Mouse (Mus musculus) heart, embryonic 14.5 days (tissue): ENCODE measurements around the gene Atr. TPM values are rescaled to one million over a fixed set of nuclear protein-coding genes. Genes with fewer than 3 reads are reported as not detected.

ENCODE experiments used
- ATAC-seq: fragments of 200-750 bp; cut with Nextera tagmentation; 2 replicates; pipeline ENCODE4 v1.8.0; 2017; ENCODE audit warnings: low read depth, moderate TSS enrichment; ENCODE audit not compliant: insufficient number of reproducible peaks, insufficient read depth, low FRiP score
- H3K27ac ChIP-seq, 2 experiments: fragments of 200-500 bp in 1 of 2; fragments of 300-500 bp in 1 of 2; sonication (generic) in 1 of 2; replicated peaks in 1 of 2; 2 replicates each; pipeline ENCODE4 v1.5.1; 2012 to 2014; ENCODE audit warnings: low read depth in 2 of 2, low read length in 2 of 2, control low read depth in 1 of 2, mild to moderate bottlenecking in 1 of 2, mixed read lengths in 1 of 2; ENCODE audit not compliant: control insufficient read depth in 1 of 2, insufficient read depth in 1 of 2
- H3K27me3 ChIP-seq: fragments of 300-500 bp; sonication (generic); 2 replicates; pipeline ENCODE4 v1.6.1; 2014; ENCODE audit warnings: mild to moderate bottlenecking, low read length, control low read depth; ENCODE audit not compliant: control insufficient read depth, insufficient read depth
- H3K36me3 ChIP-seq: fragments of 300-500 bp; sonication (generic); 2 replicates; pipeline ENCODE4 v1.6.1; 2014; ENCODE audit warnings: mild to moderate bottlenecking, control low read depth, low read length, mixed read lengths; ENCODE audit not compliant: control insufficient read depth, insufficient read depth
- H3K4me1 ChIP-seq, 2 experiments: fragments of 200-500 bp in 1 of 2; fragments of 300-500 bp in 1 of 2; sonication (generic) in 1 of 2; 2 replicates each; pipeline ENCODE4 v1.6.1; 2012 to 2014; ENCODE audit warnings: low read length in 2 of 2, control low read depth in 1 of 2, mixed read lengths in 1 of 2; ENCODE audit not compliant: control insufficient read depth in 2 of 2, insufficient read depth in 2 of 2
- H3K4me2 ChIP-seq: fragments of 300-500 bp; sonication (generic); 2 replicates; pipeline ENCODE4 v1.6.1; 2014; ENCODE audit warnings: mild to moderate bottlenecking, low read length
- H3K4me3 ChIP-seq, 2 experiments: fragments of 200-500 bp in 1 of 2; fragments of 300-500 bp in 1 of 2; sonication (generic) in 1 of 2; 2 replicates each; pipeline ENCODE4 v1.5.1; 2012 to 2014; ENCODE audit warnings: low read length in 2 of 2, mild to moderate bottlenecking in 2 of 2, control low read depth in 1 of 2, low read depth in 1 of 2, moderate library complexity in 1 of 2; ENCODE audit not compliant: control insufficient read depth in 1 of 2, insufficient read depth in 1 of 2
- H3K9ac ChIP-seq: fragments of 300-500 bp; sonication (generic); 2 replicates; pipeline ENCODE4 v1.6.1; 2014; ENCODE audit warnings: mild to moderate bottlenecking, low read length
- H3K9me3 ChIP-seq: fragments of 300-500 bp; sonication (generic); 2 replicates; pipeline ENCODE4 v1.6.1; 2016; ENCODE audit warnings: low read length, control low read depth; ENCODE audit not compliant: control insufficient read depth
- WGBS: fragments of 180-500 bp; shearing (Covaris S2); extraction: QIAGEN DNeasy Blood & Tissue Kit; methylation state at CpG from one replicate; pipeline ENCODE4 v1.1.7; 2014; 5-methylcytosine and 5-hydroxymethylcytosine counted together
- polyA plus RNA-seq: library from polyadenylated mRNA; unstranded; fragments of >200 nt; fragmentation: Nextera tagmentation; extraction: Ambion mirVana; gene quantifications from 2 replicates; pipeline ENCODE4 v1.2.1, GENCODE M21; 2014

The Atr gene
- polyA plus RNA-seq, 1 experiment from 2014 or later, result 12.2 TPM

DNA sequence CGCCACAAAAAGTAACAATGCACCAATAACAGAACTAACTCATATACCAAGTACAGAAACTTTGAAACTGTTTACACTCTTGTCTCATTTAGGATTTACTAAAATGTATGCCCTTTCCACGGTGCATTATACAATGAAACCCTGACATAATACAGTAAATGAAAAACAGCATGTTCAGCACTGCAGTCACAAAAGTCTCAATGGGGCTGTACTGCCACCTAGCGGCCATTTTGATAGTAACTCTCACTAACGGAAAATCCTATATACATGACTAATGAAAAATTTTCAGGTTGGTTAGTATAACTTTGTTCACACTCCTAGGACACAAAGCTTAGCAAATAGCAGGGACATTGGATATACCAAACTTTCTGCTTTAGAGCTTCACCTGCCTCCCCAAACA is 4.5 kb upstream of the Atr start:
- H3K4me3 ChIP-seq, result no peak overlapping the region
- no peaks in the 10 kb centered on the region for H3K9me3 ChIP-seq
- no peak overlapping the region for H3K27ac ChIP-seq
- H3K4me1 ChIP-seq, result peaks cover 0 to 2% of the 10 kb centered on the region in 2 experiments; a peak in 1 of 4 replicates
- WGBS, result 29% methylated on average over 4 of the region's 4 CpGs
- no peak for ATAC-seq
- H3K4me2 ChIP-seq, result no peak overlapping the region
- H3K9ac ChIP-seq, result no peak overlapping the region
- no peaks in the 10 kb centered on the region for H3K36me3 ChIP-seq
- no peaks in the 10 kb centered on the region for H3K27me3 ChIP-seq

DNA sequence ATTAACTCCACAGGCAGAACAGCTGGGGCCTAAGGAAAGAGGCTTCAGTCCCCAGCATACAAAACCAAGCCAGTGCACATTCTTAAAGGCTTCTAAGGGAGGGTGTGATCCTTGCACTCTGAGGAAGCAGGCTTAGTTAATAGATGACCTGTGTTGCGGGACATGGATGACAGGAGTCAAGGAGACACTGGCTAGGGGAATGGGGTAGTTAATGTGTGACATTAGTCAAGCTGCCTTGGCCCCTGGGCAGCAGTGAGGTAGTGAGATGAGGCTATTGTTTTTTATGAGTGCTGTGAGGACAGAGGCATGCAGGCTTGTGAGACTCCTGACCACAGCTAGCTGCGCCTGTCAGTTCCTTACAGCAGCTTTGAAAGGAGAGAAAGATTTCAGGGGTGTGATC is 2.5 kb upstream of the Atr start:
- Histone ChIP-seq H3K27ac (no peak overlapping the region), H3K9ac (no peak overlapping the region), H3K9me3 (no peaks in the 10 kb centered on the region), H3K4me3 (no peak overlapping the region), H3K4me1 (peaks cover 0 to 2% of the 10 kb centered on the region in 2 experiments; a peak in 1 of 4 replicates), H3K27me3 (no peaks in the 10 kb centered on the region), H3K4me2 (no peak overlapping the region), H3K36me3 (no peaks in the 10 kb centered on the region)
- no peak for ATAC-seq
- WGBS, result 73% methylated on average over 2 of the region's 2 CpGs

GRCm38 (mm10) chr9:95856004-95856403 is 1.4 kb upstream of the Atr start:
- Histone ChIP-seq H3K4me1 (peaks cover 0 to 2% of the 10 kb centered on the region in 2 experiments; a peak in 1 of 4 replicates), H3K27ac (no peak overlapping the region), H3K4me2 (no peak overlapping the region), H3K4me3 (no peak overlapping the region), H3K9me3 (no peaks in the 10 kb centered on the region), H3K9ac (no peak overlapping the region), H3K36me3 (no peaks in the 10 kb centered on the region), H3K27me3 (no peaks in the 10 kb centered on the region)
- WGBS, result 85% methylated on average over 4 of the region's 4 CpGs
- no peak for ATAC-seq

DNA sequence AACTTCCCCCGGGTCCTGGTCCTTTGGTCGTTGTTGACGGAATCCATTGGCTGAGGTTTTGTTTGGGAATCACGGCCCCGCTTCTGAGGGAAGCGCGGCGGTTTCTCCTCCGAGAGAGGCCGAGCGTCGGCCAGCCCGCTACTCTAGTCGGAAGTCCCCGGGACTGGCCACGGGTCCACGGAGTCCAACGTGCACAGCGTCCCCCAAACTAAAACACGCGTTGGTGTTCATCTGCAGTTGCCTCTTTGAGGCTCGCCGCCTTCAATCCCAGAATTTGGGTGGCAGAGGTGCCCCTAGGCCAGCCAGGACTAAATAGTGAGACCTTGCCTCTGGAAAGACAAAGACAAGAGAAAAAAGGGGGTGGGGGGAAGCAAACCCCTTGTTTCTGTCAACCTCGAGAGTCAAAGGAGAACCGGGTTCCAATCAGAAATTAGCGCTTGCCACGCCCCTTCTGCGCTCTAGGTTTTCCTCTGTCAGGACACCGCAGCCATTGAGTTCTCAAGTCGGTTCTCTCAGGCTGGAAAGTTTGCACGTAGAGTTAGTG is 702 bp downstream of the Atr start:
- Histone ChIP-seq H3K4me2 (peak overlapping the region; percentile 98), H3K36me3 (peaks cover 8% of the 10 kb centered on the region), H3K27me3 (no peaks in the 10 kb centered on the region), H3K9me3 (no peaks in the 10 kb centered on the region), H3K4me3 (peak overlapping the region; percentile 79 to 98), H3K9ac (peak overlapping the region; percentile 84), H3K27ac (peak overlapping the region; percentile 78 to 84), H3K4me1 (peaks cover 0 to 2% of the 10 kb centered on the region in 2 experiments; a peak in 1 of 4 replicates)
- WGBS, result under 1% methylated on average over 31 of the region's 31 CpGs
- no peak for ATAC-seq

- H3K9me3 ChIP-seq, result no peaks in the 10 kb centered on the region
- ATAC-seq, result no peak
Measured at GRCm38 (mm10) chr9:95878246-95878645, 20.8 kb downstream of the Atr start.

GRCm38 (mm10) chr9:95882751-95883150 is 25.4 kb downstream of the Atr start:
- Histone ChIP-seq H3K27ac (no peak overlapping the region), H3K36me3 (peaks cover 60% of the 10 kb centered on the region), H3K9ac (no peak overlapping the region), H3K4me1 (no peaks in the 10 kb centered on the region), H3K9me3 (no peaks in the 10 kb centered on the region), H3K4me3 (no peak overlapping the region), H3K4me2 (no peak overlapping the region), H3K27me3 (no peaks in the 10 kb centered on the region)
- ATAC-seq, result no peak
- WGBS, result 92% methylated on average over 2 of the region's 2 CpGs

More at GRCm38 (mm10) chr9:95878246-95878645, 20.8 kb downstream of the Atr start:
- Histone ChIP-seq H3K4me1 (no peaks in the 10 kb centered on the region), H3K27me3 (no peaks in the 10 kb centered on the region), H3K4me3 (no peak overlapping the region), H3K36me3 (peaks cover 50% of the 10 kb centered on the region), H3K9ac (no peak overlapping the region), H3K27ac (no peak overlapping the region), H3K4me2 (no peak overlapping the region)
- WGBS, result 89% methylated on average over 5 of the region's 5 CpGs

DNA sequence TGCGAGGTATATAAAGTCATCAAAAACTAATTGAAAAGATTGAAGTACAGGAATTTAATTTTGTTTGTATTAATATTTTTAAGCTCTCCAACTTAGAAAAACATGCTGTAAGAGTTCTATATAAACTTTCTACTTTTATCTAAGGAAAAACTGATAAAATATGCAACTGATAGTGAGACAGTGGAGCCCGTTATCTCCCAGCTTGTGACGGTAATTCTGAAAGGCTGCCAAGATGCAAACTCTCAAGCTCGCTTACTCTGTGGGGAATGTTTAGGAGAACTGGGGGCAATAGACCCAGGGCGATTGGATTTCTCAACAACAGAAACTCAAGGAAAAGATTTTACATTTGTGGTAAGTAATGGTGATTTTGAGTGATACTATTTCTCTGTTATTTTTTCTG is 40.0 kb downstream of the Atr start:
- H3K36me3 ChIP-seq, result peaks cover 50% of the 10 kb centered on the region
- H3K4me3 ChIP-seq, result no peak overlapping the region
- no peak for ATAC-seq

GRCm38 (mm10) chr9:95932855-95933254 is 75.5 kb downstream of the Atr start:
- Histone ChIP-seq H3K27me3 (no peaks in the 10 kb centered on the region), H3K4me1 (no peaks in the 10 kb centered on the region), H3K4me2 (no peak overlapping the region), H3K9me3 (no peaks in the 10 kb centered on the region), H3K4me3 (no peak overlapping the region), H3K27ac (no peak overlapping the region), H3K9ac (no peak overlapping the region), H3K36me3 (peaks cover 35% of the 10 kb centered on the region)
- no peak for ATAC-seq

More for the DNA sequence above, 40.0 kb downstream of the Atr start:
- no peaks in the 10 kb centered on the region for H3K9me3 ChIP-seq
- 44% methylated on average over 5 of the region's 5 CpGs for WGBS
- H3K9ac ChIP-seq, result no peak overlapping the region
- H3K27ac ChIP-seq, result no peak overlapping the region
- no peaks in the 10 kb centered on the region for H3K27me3 ChIP-seq
- H3K4me2 ChIP-seq, result no peak overlapping the region
- no peaks in the 10 kb centered on the region for H3K4me1 ChIP-seq
